Mouse (Mus musculus) MEL (cell line): ENCODE results near the gene Fbxo48. TPM values are rescaled to one million over a fixed set of nuclear protein-coding genes. Genes with fewer than 3 reads are reported as not detected.

Source experiments
- DNase-seq: peaks from one replicate; pipeline ENCODE4 v3.0.0; 2011; ENCODE audit warnings: low read depth, low spot score
- H3K27ac ChIP-seq: 2 replicates; pipeline ENCODE4 v1.5.1; 2012; ENCODE audit warnings: low read depth, mild to moderate bottlenecking, control low read depth, low read length, moderate library complexity; ENCODE audit not compliant: control insufficient read depth
- H3K27me3 ChIP-seq, 2 experiments: fragments of 150-350 bp in 1 of 2; sonication (generic) in 1 of 2; 2 replicates each; pipeline ENCODE4 v1.6.1; 2012; ENCODE audit warnings: low read length in 2 of 2, mild to moderate bottlenecking in 2 of 2, improper control_type of control experiment in 1 of 2, moderate library complexity in 1 of 2; ENCODE audit not compliant: insufficient read depth in 2 of 2, control insufficient read depth in 1 of 2
- H3K36me3 ChIP-seq, 2 experiments: 2 replicates each; pipeline ENCODE4 v1.6.1; 2012 to 2014; ENCODE audit warnings: low read length in 2 of 2, improper control_type of control experiment in 1 of 2, inconsistent platforms in 1 of 2, mild to moderate bottlenecking in 1 of 2; ENCODE audit not compliant: insufficient read depth in 2 of 2, control insufficient read depth in 1 of 2
- H3K4me1 ChIP-seq, 2 experiments: fragments of 150-350 bp in 1 of 2; sonication (generic) in 1 of 2; 2 replicates each; pipeline ENCODE4 v1.6.1; 2012; ENCODE audit warnings: low read length in 2 of 2, improper control_type of control experiment in 1 of 2, mild to moderate bottlenecking in 1 of 2; ENCODE audit not compliant: insufficient read depth in 2 of 2, control insufficient read depth in 1 of 2
- H3K4me3 ChIP-seq, 2 experiments: fragments of 150-350 bp in 1 of 2; sonication (generic) in 1 of 2; 2 replicates each; pipeline ENCODE4 v1.5.1; 2012; ENCODE audit warnings: low read depth in 2 of 2, low read length in 2 of 2, mild to moderate bottlenecking in 2 of 2, moderate library complexity in 2 of 2, control low read depth in 1 of 2, improper control_type of control experiment in 1 of 2; ENCODE audit not compliant: control insufficient read depth in 1 of 2, insufficient read depth in 1 of 2
- H3K79me2 ChIP-seq: 2 replicates; pipeline ENCODE4 v1.6.1; 2012; ENCODE audit warnings: mild to moderate bottlenecking, low read length, moderate library complexity; ENCODE audit not compliant: control insufficient read depth, poor library complexity, insufficient read depth
- H3K9ac ChIP-seq: 2 replicates; pipeline ENCODE4 v1.6.1; 2012; ENCODE audit warnings: low read depth, mild to moderate bottlenecking, control low read depth, low read length, moderate library complexity; ENCODE audit not compliant: control insufficient read depth, poor library complexity, severe bottlenecking
- H3K9me3 ChIP-seq: fragments of 150-350 bp; sonication (generic); replicated peaks from 2 replicates; pipeline ENCODE4 v1.6.1; 2012; ENCODE audit warnings: mild to moderate bottlenecking, low read length, improper control_type of control experiment, moderate library complexity; ENCODE audit not compliant: insufficient read depth
- CHD1 ChIP-seq: IDR thresholded peaks from 2 replicates; pipeline ENCODE4 v1.6.1; 2012; ENCODE audit warnings: low read depth, mild to moderate bottlenecking, inconsistent platforms, low read length, improper control_type of control experiment
- CTCF ChIP-seq, 3 experiments: IDR thresholded peaks in 2 of 3; conservative IDR thresholded peaks in 1 of 3; 2 replicates each; pipeline ENCODE4 v1.5.1; 2011 to 2012; ENCODE audit warnings: low read length in 3 of 3, low read depth in 2 of 3, mild to moderate bottlenecking in 2 of 3, improper control_type of control experiment in 1 of 3, inconsistent platforms in 1 of 3, mixed read lengths in 1 of 3, moderate library complexity in 1 of 3; ENCODE audit not compliant: control insufficient read depth in 1 of 3, insufficient read depth in 1 of 3, poor library complexity in 1 of 3, severe bottlenecking in 1 of 3
- E2F4 ChIP-seq: IDR thresholded peaks from 2 replicates; pipeline ENCODE4 v1.6.1; 2011; ENCODE audit warnings: low read depth, low read length, improper control_type of control experiment, borderline replicate concordance
- ELF1 ChIP-seq: IDR thresholded peaks from 2 replicates; pipeline ENCODE4 v1.6.1; 2014; ENCODE audit warnings: low read depth, mild to moderate bottlenecking, inconsistent platforms, low read length, improper control_type of control experiment, moderate library complexity
- EP300 ChIP-seq, 2 experiments: IDR thresholded peaks; 2 replicates each; pipeline ENCODE4 v1.6.1; 2011; ENCODE audit warnings: improper control_type of control experiment in 2 of 2, low read length in 2 of 2, low read depth in 1 of 2, mild to moderate bottlenecking in 1 of 2
- ETS1 ChIP-seq: IDR thresholded peaks from 2 replicates; pipeline ENCODE4 v1.6.1; 2012; ENCODE audit warnings: low read depth, mild to moderate bottlenecking, inconsistent platforms, low read length, improper control_type of control experiment, moderate library complexity
- GATA1 ChIP-seq: IDR thresholded peaks from 2 replicates; pipeline ENCODE4 v1.6.1; 2011; ENCODE audit warnings: low read depth, low read length, improper control_type of control experiment
- HCFC1 ChIP-seq: IDR thresholded peaks from 2 replicates; pipeline ENCODE4 v1.6.1; 2012; ENCODE audit warnings: low read depth, mild to moderate bottlenecking, inconsistent platforms, low read length, improper control_type of control experiment, moderate library complexity
- JUND ChIP-seq: IDR thresholded peaks from 2 replicates; pipeline ENCODE4 v1.6.1; 2011; ENCODE audit warnings: low read depth, mild to moderate bottlenecking, improper control_type of control experiment, low read length
- MAFK ChIP-seq: IDR thresholded peaks from 2 replicates; pipeline ENCODE4 v1.6.1; 2011; ENCODE audit warnings: low read depth, mild to moderate bottlenecking, low read length, improper control_type of control experiment, borderline replicate concordance
- MAX ChIP-seq: IDR thresholded peaks from 2 replicates; pipeline ENCODE4 v1.6.1; 2011; ENCODE audit warnings: low read length, improper control_type of control experiment
- MYC ChIP-seq: IDR thresholded peaks from 2 replicates; pipeline ENCODE4 v1.6.1; 2011; ENCODE audit warnings: low read depth, mild to moderate bottlenecking, low read length, improper control_type of control experiment, moderate library complexity
- NELFE ChIP-seq: IDR thresholded peaks from 2 replicates; pipeline ENCODE4 v1.6.1; 2011; ENCODE audit warnings: low read depth, low read length, improper control_type of control experiment
- POLR2AphosphoS2 ChIP-seq: IDR thresholded peaks from 2 replicates; pipeline ENCODE4 v1.6.1; 2011; ENCODE audit warnings: low read length, improper control_type of control experiment
- RCOR1 ChIP-seq: IDR thresholded peaks from 2 replicates; pipeline ENCODE4 v1.6.1; 2012; ENCODE audit warnings: low read depth, mild to moderate bottlenecking, inconsistent platforms, low read length, improper control_type of control experiment
- SMC3 ChIP-seq: IDR thresholded peaks from 2 replicates; pipeline ENCODE4 v1.6.1; 2011; ENCODE audit warnings: low read depth, low read length, improper control_type of control experiment
- TAL1 ChIP-seq: IDR thresholded peaks from 2 replicates; pipeline ENCODE4 v1.6.1; 2012; ENCODE audit warnings: mild to moderate bottlenecking, inconsistent platforms, low read length, moderate library complexity, mixed read lengths
- TBP ChIP-seq: IDR thresholded peaks from 2 replicates; pipeline ENCODE4 v1.8.0; 2011; ENCODE audit warnings: low read depth, low read length, improper control_type of control experiment
- TCF12 ChIP-seq: IDR thresholded peaks from 2 replicates; pipeline ENCODE4 v1.6.1; 2014; ENCODE audit warnings: low read depth, mild to moderate bottlenecking, inconsistent platforms, low read length, improper control_type of control experiment, moderate library complexity
- UBTF ChIP-seq: IDR thresholded peaks from 2 replicates; pipeline ENCODE4 v1.6.1; 2012; ENCODE audit warnings: low read depth, mild to moderate bottlenecking, inconsistent platforms, low read length, improper control_type of control experiment, moderate library complexity, borderline replicate concordance; ENCODE audit not compliant: insufficient read depth
- polyA plus RNA-seq, 2 experiments: library from polyadenylated mRNA; stranded (reverse) in 1 of 2; unstranded in 1 of 2; fragments of >175 nt in 1 of 2; fragments of >200 nt in 1 of 2; gene quantifications; 2 replicates each; pipeline versions ENCODE4 v1.2.1 to v1.2.4; 2012; ENCODE audit warnings: low replicate concordance in 2 of 2, low read depth in 1 of 2; ENCODE audit not compliant: insufficient read length in 2 of 2, insufficient read depth in 1 of 2, missing spikeins in 1 of 2
- total RNA-seq: library from RNA; depleted of rRNA; stranded (reverse); fragments of 300-350 nt; gene quantifications from 2 replicates; pipeline ENCODE4 v1.2.3, GENCODE M21; 2012

Gene Fbxo48
- total and polyA plus RNA-seq, 3 experiments: 3.4 to 5.2 TPM; not detected in 1

DNA sequence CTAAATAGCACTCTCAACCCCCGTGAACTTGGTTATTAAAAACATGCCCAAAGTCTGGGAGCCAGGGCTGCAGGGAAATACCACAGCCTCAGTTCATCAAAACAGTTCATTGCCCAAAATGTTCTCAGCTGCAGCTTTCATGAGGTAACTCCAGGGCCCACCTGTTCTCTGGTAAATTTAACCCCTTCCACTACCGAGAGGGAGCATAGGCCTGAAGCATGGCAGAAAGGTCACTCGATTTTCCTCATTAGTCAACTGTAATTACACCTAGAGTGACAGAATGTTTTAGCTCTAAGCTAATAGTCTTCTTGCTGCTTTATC is 46.2 kb upstream of the Fbxo48 start:
- TF ChIP-seq ELF1: no peak
- no peak for TF ChIP-seq GATA1
- no peak for TF ChIP-seq POLR2AphosphoS2
- TF ChIP-seq SMC3: no peak
- TF ChIP-seq ETS1: no peak
- TF ChIP-seq CTCF (IDR thresholded peaks at IDR 0.05 in 2 of 3, conservative IDR thresholded peaks at IDR 0.05 in 1 of 3; ENCODE audit: control insufficient read depth in 1 of 3, insufficient read depth in 1 of 3, low read depth in 2 of 3, low read length in 3 of 3, poor library complexity in 1 of 3, severe bottlenecking in 1 of 3): no peak
- no peak for TF ChIP-seq EP300 (IDR thresholded peaks at IDR 0.05; ENCODE audit: low read depth in 1 of 2, low read length in 2 of 2)
- no peak for TF ChIP-seq TBP
- TF ChIP-seq TCF12: no peak
- TF ChIP-seq MYC: no peak
- TF ChIP-seq NELFE: no peak
- TF ChIP-seq E2F4: no peak
- TF ChIP-seq HCFC1: no peak
- no peak for TF ChIP-seq RCOR1
- TF ChIP-seq MAFK: no peak
- Histone ChIP-seq H3K79me2 (no peaks in the 10 kb centered on the region), H3K36me3 (no peaks in the 10 kb centered on the region), H3K9me3 (no peaks in the 10 kb centered on the region), H3K27ac (no peak overlapping the region), H3K4me1 (no peaks in the 10 kb centered on the region), H3K27me3 (peaks cover 3 to 7% of the 10 kb centered on the region in 2 experiments; a peak in 3 of 4 replicates), H3K9ac (no peak overlapping the region), H3K4me3 (no peak overlapping the region)
- no peak for DNase-seq

DNA sequence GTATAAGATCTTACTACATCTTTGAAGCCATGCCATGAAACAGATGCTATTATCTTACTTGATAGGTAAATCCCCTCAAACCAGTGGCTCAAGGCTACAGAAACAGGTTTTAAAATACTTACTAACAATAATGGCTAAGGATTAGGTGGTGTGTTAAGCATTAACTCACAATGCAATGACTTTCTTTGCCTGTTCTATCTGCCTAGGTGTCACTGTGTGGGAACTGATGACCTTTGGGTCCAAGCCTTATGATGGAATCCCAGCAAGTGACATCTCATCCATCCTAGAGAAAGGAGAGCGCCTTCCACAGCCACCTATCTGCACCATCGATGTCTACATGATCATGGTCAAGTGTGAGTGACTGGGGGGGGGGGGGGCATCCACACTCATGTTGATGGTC is 44.6 kb upstream of the Fbxo48 start:
- Histone ChIP-seq H3K4me1 (no peaks in the 10 kb centered on the region), H3K27me3 (peaks cover 3 to 7% of the 10 kb centered on the region in 2 experiments; a peak in 3 of 4 replicates), H3K4me3 (no peak overlapping the region), H3K9ac (no peak overlapping the region), H3K36me3 (no peaks in the 10 kb centered on the region), H3K9me3 (no peaks in the 10 kb centered on the region), H3K27ac (no peak overlapping the region), H3K79me2 (no peaks in the 10 kb centered on the region)
- no peak for DNase-seq
- TF ChIP-seq CHD1 (no peak), ELF1 (no peak), MAX (no peak), POLR2AphosphoS2 (no peak), UBTF (no peak), CTCF (IDR thresholded peaks at IDR 0.05 in 2 of 3, conservative IDR thresholded peaks at IDR 0.05 in 1 of 3; ENCODE audit: control insufficient read depth in 1 of 3, insufficient read depth in 1 of 3, low read depth in 2 of 3, low read length in 3 of 3, poor library complexity in 1 of 3, severe bottlenecking in 1 of 3) (no peak), NELFE (no peak), JUND (no peak), TCF12 (no peak), TAL1 (no peak)
